Mouse (Mus musculus) layer of hippocampus, adult 8-10 months (tissue): ENCODE measurements around the gene Oprm1. TPM values are rescaled to one million over a fixed set of nuclear protein-coding genes. Genes with fewer than 3 reads are reported as not detected.
"Not testable (repeated sequence)": the region's sequence is repeated elsewhere in the genome, so short reads cannot be mapped to it uniquely, and the experiment has no call there.

Experiments
- DNase-seq, 2 experiments: peaks; one replicate each; pipeline ENCODE4 v3.0.0; 2022; ENCODE audit warnings: low spot score in 2 of 2
- total RNA-seq, 4 experiments: library from RNA; stranded (reverse); gene quantifications; 2 replicates each; pipeline ENCODE4 v1.2.4; 2022

Oprm1 gene
- total RNA-seq, 4 experiments from 2014 or later, result 3.4 to 7.9 (median 6.3) TPM

DNA sequence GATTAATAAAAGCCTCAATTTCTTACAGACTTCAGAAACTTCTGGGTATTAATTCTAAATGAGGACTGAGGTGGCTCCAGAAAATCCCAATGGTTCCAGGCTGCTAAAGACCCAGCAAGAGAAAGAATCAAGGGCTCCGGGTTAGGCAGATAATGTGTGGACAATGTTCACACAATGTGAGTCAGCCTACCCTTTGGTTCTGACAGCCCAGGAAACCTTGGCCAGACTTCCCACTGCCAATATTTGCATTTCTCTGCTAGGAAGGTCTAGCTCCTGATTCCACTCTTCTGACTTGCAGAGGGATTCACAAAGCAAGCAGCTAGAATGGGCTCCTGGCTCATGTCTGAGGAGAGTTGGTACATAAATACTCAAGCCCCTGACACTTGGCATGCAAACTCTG is 210.0 kb downstream of the Oprm1 start:
- no peak for DNase-seq

DNA sequence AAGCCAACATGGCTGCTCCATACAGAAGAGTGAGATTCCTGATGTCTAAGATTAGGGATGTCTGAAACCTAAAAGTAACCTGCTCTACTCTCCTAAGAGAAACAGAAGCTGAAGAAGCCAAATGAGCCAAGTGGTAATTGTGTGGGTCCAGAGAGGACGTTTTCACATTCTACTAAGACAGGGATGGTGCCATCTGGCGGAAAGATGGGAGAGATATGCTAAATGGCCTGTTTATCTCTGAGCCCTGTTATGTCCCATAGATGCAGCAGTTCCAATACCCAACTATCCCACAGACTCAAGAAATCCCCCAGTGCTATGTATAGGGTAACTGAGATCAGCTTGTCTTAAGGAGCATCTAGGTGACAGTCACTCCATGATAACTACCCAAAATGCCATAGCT is 219.5 kb downstream of the Oprm1 start:
- DNase-seq, result no peak

DNA sequence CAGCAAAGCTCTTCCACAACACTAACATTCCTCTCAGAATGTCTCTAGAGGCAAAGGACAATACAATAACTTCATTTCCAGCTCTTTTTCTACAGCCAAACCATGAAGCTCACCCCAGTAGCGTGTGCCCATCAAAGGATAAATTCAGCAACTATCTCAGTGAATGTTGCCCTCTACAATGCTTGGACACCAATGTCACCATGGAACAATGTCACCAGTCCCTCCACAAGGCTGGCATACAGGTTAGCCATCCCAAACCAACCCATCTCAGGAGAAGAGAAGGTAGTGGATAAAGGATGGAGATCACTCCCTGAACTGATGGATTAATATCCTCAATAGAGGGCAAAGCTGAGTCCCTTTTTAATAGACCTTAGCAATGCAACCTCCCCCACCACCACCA is 220.4 kb downstream of the Oprm1 start:
- no peak for DNase-seq

GRCm38 (mm10) chr10:6979216-6979615 is 220.9 kb downstream of the Oprm1 start:
- no peak for DNase-seq

- no peak for DNase-seq
Observed at GRCm38 (mm10) chr10:6979789-6980188, 221.5 kb downstream of the Oprm1 start.

DNA sequence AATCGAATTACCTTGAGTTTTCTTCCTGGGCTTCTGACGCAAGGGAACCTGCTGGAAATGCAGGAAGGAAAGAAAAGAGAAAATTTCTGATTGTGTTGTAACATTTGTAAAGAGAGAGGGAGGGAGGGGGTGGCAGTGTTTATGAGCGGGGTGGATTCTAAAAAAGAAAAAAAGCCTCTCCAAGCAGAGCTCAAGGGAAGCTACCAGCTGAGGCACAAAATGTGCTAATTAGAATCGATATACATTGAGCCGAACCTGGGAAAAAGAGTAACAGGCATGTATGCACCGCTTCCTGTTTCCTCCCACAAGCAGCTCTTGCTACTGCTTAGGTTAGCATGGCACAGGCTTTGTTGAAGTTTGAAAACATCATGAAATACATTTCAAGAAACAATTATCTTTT is 221.9 kb downstream of the Oprm1 start:
- no peak for DNase-seq

- no peak for DNase-seq
Observed at GRCm38 (mm10) chr10:6982751-6983151, 224.4 kb downstream of the Oprm1 start.

- DNase-seq, result no peak
Observed at GRCm38 (mm10) chr10:6983431-6983830, 225.1 kb downstream of the Oprm1 start.

GRCm38 (mm10) chr10:6986246-6986645 is 227.9 kb downstream of the Oprm1 start:
- no peak for DNase-seq

GRCm38 (mm10) chr10:6987399-6988098 is 229.2 kb downstream of the Oprm1 start:
- no peak for DNase-seq

DNA sequence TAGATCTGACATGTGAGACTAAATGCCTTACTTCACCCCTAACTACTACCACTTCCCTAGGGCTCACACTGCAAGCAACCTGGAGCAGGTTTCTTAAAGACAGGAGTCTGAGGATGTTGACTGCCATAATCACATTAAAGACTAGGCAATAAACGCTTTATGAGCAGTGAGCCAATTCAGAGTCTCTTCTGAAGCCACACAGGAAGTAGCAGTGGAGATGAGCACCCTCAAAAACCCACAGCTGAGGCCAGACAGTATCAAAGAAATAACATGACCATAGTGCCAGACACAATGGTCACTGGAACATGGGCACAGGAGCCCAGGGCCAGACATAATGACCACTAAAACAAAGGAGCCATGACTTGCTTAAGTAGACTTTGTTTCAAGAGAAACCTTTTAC is 230.2 kb downstream of the Oprm1 start:
- DNase-seq, result no peak

DNA sequence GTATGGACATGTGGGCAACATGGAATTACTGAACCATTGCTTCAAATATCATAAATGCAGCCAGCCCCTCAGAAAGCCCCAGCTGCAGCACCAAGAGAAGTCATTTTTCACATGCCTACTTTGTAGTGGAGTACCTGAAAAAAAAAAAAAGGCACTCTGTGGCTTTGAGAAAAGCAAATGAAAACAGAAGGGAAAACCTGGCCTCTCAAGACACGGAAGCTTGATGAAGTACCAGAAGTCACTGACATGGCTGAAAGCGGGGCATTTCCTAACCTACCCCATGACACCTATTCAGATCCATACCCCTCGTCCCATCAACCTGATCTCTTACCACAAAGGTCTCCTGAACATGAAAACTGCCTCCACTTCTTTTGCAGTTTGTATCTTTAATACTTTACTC is 238.6 kb downstream of the Oprm1 start:
- no peak for DNase-seq

GRCm38 (mm10) chr10:6998576-6999250 is 240.4 kb downstream of the Oprm1 start:
- no peak for DNase-seq

DNA sequence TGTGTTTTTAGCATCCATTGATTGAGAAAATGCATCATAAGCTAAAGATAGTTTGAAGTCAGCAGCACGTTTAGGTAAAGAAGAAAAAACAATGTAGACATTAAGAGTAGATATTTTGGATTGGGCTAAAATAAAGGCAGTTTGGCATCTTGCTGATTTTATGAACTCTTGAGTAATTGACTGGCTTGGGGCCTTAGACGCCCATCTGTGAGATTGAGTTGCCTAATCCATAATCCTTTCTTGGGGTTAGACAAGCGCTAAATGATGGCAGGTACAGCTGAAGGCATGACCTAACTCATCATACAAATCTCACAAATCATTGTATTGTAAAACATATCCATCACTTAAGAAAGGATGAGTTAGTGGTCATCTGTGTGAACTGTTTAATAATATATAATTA is 241.0 kb downstream of the Oprm1 start:
- DNase-seq, result no peak

- DNase-seq, result not testable (repeated sequence)
Observed at GRCm38 (mm10) chr10:7003898-7004297, 245.6 kb downstream of the Oprm1 start.

DNA sequence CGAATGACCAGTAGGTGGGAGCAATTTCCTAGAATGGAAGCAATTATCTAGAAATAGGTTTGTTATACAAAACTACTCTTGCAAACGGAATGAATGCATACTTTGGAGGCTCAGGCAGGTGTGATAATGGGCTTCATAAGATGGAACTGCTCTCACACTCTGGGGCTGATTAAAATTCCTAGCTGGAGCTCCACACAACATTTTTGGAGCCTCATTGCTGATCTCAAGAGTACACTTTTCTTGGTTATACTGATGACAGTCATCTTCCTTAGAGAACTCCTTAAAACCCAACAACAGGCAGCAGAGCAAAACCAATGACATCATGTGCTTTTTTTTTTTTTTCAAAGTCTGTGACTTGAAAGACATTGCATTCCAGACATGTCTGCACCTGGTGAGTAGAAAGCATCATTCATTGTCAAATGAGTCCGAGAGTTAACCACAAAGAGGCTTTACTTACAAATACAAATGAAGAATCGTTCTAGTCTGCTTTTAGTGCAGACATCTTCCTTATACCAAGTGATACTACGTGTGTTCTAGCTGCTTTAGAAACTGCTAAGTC is 246.8 kb downstream of the Oprm1 start:
- no peak for DNase-seq

- DNase-seq, result no peak
Observed at GRCm38 (mm10) chr10:7010543-7010942, 252.2 kb downstream of the Oprm1 start.

GRCm38 (mm10) chr10:7015199-7015598 is 256.9 kb downstream of the Oprm1 start:
- DNase-seq, result no peak

DNA sequence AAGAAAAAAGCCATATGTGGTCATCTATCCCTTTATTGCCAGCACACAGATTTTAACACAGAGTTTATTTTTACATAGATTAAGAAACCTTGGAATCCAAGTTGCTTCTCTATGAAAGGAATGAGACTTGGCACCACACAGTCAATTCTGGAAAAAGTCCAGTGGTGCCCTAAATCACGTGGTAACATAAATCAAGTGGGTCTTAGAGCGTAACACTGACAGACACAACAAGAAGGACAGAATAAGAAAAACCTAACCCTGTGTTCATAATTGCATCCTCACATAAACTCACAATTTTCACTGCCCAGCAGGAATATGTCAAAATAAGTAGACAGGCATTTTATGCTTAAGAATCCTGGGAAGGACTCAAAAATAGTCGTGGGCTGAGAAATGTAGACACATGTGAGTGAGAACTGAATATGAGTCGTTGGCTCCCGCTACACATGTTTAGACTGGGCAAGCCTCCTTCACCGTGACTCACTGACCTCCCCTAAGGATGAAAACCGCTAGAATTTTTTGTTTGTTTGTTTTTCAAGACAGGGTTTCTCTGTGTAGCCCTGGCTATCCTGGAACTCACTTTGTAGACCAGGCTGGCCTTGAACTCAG is 261.6 kb downstream of the Oprm1 start:
- no peak for DNase-seq

DNA sequence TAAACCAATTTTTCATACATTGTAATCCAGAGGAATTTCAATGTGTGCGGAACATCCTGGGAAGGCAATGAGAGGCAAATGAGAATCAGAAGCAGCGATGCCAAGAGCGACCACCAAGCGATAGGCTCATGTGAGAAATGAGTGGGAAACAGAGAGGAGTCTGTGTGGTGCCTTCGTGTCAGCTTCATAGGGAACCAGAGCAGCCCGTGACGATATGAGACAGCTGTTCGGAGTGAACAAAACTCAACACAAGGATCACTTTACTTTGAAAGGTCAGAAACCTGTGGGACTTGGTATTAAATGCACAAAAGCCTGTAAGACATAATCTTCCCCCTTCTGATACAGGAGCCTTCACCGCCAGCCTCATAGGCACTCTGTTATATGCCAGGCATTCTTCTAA is 262.2 kb downstream of the Oprm1 start:
- DNase-seq, result no peak

DNA sequence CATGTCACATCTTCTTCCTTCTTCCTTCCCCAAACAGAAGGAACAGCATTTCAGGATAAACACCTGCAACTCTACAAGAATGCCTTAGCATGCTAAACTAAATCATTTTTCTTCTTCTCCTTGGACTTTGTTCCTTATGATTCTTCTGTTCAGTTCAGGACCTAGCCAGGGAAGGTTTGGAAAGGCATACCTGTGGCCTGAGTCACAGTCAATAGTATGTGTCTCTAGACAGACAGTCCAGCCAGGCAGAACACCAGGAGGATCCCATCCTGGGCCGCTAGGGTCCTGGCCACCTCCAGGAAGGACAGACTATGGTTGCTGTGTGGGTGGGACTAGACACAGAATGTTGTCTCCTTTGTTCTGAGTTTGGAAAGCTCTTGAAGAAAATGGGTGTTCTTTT is 266.7 kb downstream of the Oprm1 start:
- no peak for DNase-seq

DNA sequence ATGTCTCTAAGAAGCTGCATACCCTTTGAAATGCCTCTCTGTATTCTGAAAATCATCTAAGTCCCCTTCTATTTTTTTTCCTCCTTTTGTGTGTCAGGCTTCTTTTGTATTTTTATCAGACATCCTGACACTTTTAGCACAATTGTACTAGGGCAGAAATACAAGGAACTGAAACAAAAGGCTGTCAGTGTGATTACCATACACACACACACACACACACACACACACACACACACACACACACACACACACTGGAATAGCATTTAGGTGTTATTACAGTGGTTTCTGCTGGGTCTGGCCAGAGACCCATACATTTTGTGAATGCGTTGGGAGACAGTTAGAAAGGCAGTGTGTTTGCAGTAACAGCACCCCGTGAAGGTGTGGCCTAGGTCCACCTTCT is 275.2 kb downstream of the Oprm1 start:
- DNase-seq, result no peak

- DNase-seq, result no peak
Observed at GRCm38 (mm10) chr10:7035547-7035946, 277.2 kb downstream of the Oprm1 start.
